Mouse (Mus musculus): ENCODE measurements around the gene Pip5k1b.
"Not testable (repeated sequence)": the region's sequence is repeated elsewhere in the genome, so short reads cannot be mapped to it uniquely, and the experiment has no call there.

DNA sequence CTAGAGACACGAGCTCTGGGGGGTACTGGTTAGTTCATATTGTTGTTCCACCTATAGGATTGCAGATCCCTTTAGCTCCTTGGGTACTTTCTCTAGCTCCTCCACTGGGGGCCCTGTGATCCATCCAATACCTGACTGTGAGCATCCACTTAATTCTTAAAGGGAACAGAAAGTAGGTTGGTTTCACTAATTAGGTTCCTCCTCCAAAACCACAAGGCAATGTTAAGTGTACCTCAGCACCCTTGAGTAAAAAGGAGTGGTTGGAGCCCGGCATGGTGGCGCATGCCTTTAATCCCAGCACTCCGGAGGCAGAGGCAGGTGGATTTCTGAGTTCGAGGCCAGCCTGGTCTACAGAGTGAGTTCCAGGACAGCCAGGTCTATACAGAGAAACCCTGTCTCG is 3.0 kb downstream of the Pip5k1b start:
- TF ChIP-seq POLR2A (IDR thresholded peaks at IDR 0.05; ENCODE audit: borderline replicate concordance, control insufficient read depth, low read depth, low read length); CTCF (IDR thresholded peaks at IDR 0.05; ENCODE audit: control insufficient read depth, insufficient read depth, low read length): not testable (repeated sequence)

Measured in bone marrow, adult 2 months (tissue).